Mouse (Mus musculus) forebrain, embryonic 14.5 days (tissue): Measurements from ENCODE around the gene Izumo4. TPM values are rescaled to one million over a fixed set of nuclear protein-coding genes. Genes with fewer than 3 reads are reported as not detected.

Experiments used
- ATAC-seq: fragments of 200-750 bp; cut with Nextera tagmentation; 2 replicates; pipeline ENCODE4 v1.8.0; 2017; ENCODE audit warnings: mild to moderate bottlenecking, moderate library complexity
- DNase-seq: peaks from one replicate; pipeline ENCODE4 v3.0.0-alpha.2; 2015; ENCODE audit warnings: low spot score
- H3K27ac ChIP-seq: fragments of 300-500 bp; sonication (generic); 2 replicates; pipeline ENCODE4 v1.5.1; 2014; ENCODE audit warnings: low read depth, mild to moderate bottlenecking, control low read depth, low read length, moderate library complexity
- H3K27me3 ChIP-seq: fragments of 300-500 bp; sonication (generic); replicated peaks from 2 replicates; pipeline ENCODE4 v1.6.1; 2014; ENCODE audit warnings: low read length, control low read depth, mixed read lengths; ENCODE audit not compliant: control insufficient read depth, insufficient read depth
- H3K36me3 ChIP-seq: fragments of 300-500 bp; sonication (generic); 2 replicates; pipeline ENCODE4 v1.6.1; 2014; ENCODE audit warnings: low read length, control low read depth; ENCODE audit not compliant: control insufficient read depth, insufficient read depth
- H3K4me1 ChIP-seq: fragments of 300-500 bp; sonication (generic); 2 replicates; pipeline ENCODE4 v1.6.1; 2014; ENCODE audit warnings: antibody characterized with exemption, low read length, control low read depth; ENCODE audit not compliant: control insufficient read depth, insufficient read depth
- H3K4me2 ChIP-seq: fragments of 300-500 bp; sonication (generic); 2 replicates; pipeline ENCODE4 v1.6.1; 2014; ENCODE audit warnings: mild to moderate bottlenecking, control low read depth, low read length
- H3K4me3 ChIP-seq: fragments of 300-500 bp; sonication (generic); 2 replicates; pipeline ENCODE4 v1.5.1; 2014; ENCODE audit warnings: low read depth, low read length, control low read depth
- H3K9ac ChIP-seq: fragments of 300-500 bp; sonication (generic); 2 replicates; pipeline ENCODE4 v1.6.1; 2014; ENCODE audit warnings: mild to moderate bottlenecking, low read length, control low read depth, moderate library complexity
- H3K9me3 ChIP-seq: fragments of 300-500 bp; sonication (generic); replicated peaks from 2 replicates; pipeline ENCODE4 v1.6.1; 2016; ENCODE audit warnings: low read length, control low read depth, mixed read lengths; ENCODE audit not compliant: control insufficient read depth
- WGBS: fragments of 180-500 bp; shearing (Covaris S2); extraction: QIAGEN DNeasy Blood & Tissue Kit; methylation state at CpG from one replicate; pipeline ENCODE4 v1.1.7; 2014; 5-methylcytosine and 5-hydroxymethylcytosine counted together
- polyA plus RNA-seq: library from polyadenylated mRNA; unstranded; fragments of >200 nt; fragmentation: Nextera tagmentation; extraction: Ambion mirVana; gene quantifications from 2 replicates; pipeline ENCODE4 v1.2.1, GENCODE M21; 2014

The Izumo4 gene
- polyA plus RNA-seq, 1 experiment from 2014 or later, result 21.5 TPM

- no peak for ATAC-seq
- peaks cover 10% of the 10 kb centered on the region for H3K36me3 ChIP-seq
- no peak overlapping the region for H3K4me2 ChIP-seq
- 90% methylated on average over 9 of the region's 9 CpGs for WGBS
- H3K4me1 ChIP-seq, result peaks cover 13% of the 10 kb centered on the region
- no peak for DNase-seq
- H3K27ac ChIP-seq, result no peak overlapping the region
- H3K9ac ChIP-seq, result no peak overlapping the region
- H3K9me3 ChIP-seq, result no peaks in the 10 kb centered on the region
- no peaks in the 10 kb centered on the region for H3K27me3 ChIP-seq
- H3K4me3 ChIP-seq, result no peak overlapping the region
Observed at GRCm38 (mm10) chr10:80698605-80699004, 3.4 kb upstream of the Izumo4 start.

GRCm38 (mm10) chr10:80700038-80700504 is 1.9 kb upstream of the Izumo4 start:
- 0 out of 2 replicates have a peak, but pooled peaks cover 3% of the 10 kb centered on the region for H3K36me3 ChIP-seq
- 92% methylated on average over 7 of the region's 7 CpGs for WGBS
- ATAC-seq, result no peak

GRCm38 (mm10) chr10:80700732-80701131 is 1.3 kb upstream of the Izumo4 start:
- ATAC-seq, result no peak
- no peaks in the 10 kb centered on the region for H3K27me3 ChIP-seq
- H3K4me1 ChIP-seq, result peaks cover 13% of the 10 kb centered on the region
- DNase-seq, result no peak
- H3K27ac ChIP-seq, result no peak overlapping the region
- peak overlapping the region; percentile 77 for H3K9ac ChIP-seq
- H3K9me3 ChIP-seq, result no peaks in the 10 kb centered on the region
- H3K4me2 ChIP-seq, result peak overlapping the region; percentile 79
- H3K4me3 ChIP-seq, result peak overlapping the region; percentile 69
- H3K36me3 ChIP-seq, result peaks cover 4% of the 10 kb centered on the region
- 41% methylated on average over 4 of the region's 4 CpGs for WGBS

More at GRCm38 (mm10) chr10:80700038-80700504, 1.9 kb upstream of the Izumo4 start:
- no peak for DNase-seq
- no peak overlapping the region for H3K9ac ChIP-seq
- no peak overlapping the region for H3K27ac ChIP-seq
- H3K4me1 ChIP-seq, result peaks cover 13% of the 10 kb centered on the region
- H3K4me3 ChIP-seq, result no peak overlapping the region
- H3K4me2 ChIP-seq, result 0 out of 2 replicates have a peak overlapping the region, but pooled peaks have one; percentile 79
- no peaks in the 10 kb centered on the region for H3K9me3 ChIP-seq
- no peaks in the 10 kb centered on the region for H3K27me3 ChIP-seq

GRCm38 (mm10) chr10:80702536-80703390 is 779 bp downstream of the Izumo4 start:
- H3K9me3 ChIP-seq, result no peaks in the 10 kb centered on the region
- peak overlapping the region; percentile 79 for H3K4me2 ChIP-seq
- H3K4me1 ChIP-seq, result peaks cover 13% of the 10 kb centered on the region
- peaks cover 25% of the 10 kb centered on the region for H3K36me3 ChIP-seq
- peak; percentile 92 for DNase-seq
- peak overlapping the region; percentile 69 for H3K4me3 ChIP-seq
- peak overlapping the region; percentile 62 for H3K9ac ChIP-seq
- 4% methylated on average over 47 of the region's 47 CpGs for WGBS
- H3K27ac ChIP-seq, result peak overlapping the region; percentile 84
- H3K27me3 ChIP-seq, result no peaks in the 10 kb centered on the region
- ATAC-seq, result peak; percentile 86

GRCm38 (mm10) chr10:80703643-80704042 is 1.7 kb downstream of the Izumo4 start:
- no peak for ATAC-seq
- H3K4me1 ChIP-seq, result peaks cover 13% of the 10 kb centered on the region
- peak overlapping the region; percentile 62 for H3K9ac ChIP-seq
- WGBS, result 83% methylated on average over 5 of the region's 5 CpGs
- no peaks in the 10 kb centered on the region for H3K27me3 ChIP-seq
- no peak overlapping the region for H3K27ac ChIP-seq
- no peaks in the 10 kb centered on the region for H3K9me3 ChIP-seq
- peaks cover 33% of the 10 kb centered on the region for H3K36me3 ChIP-seq
- no peak for DNase-seq
- H3K4me3 ChIP-seq, result no peak overlapping the region
- H3K4me2 ChIP-seq, result peak overlapping the region; percentile 79

- Histone ChIP-seq H3K36me3 (peaks cover 41% of the 10 kb centered on the region), H3K4me3 (no peak overlapping the region), H3K4me1 (peaks cover 13% of the 10 kb centered on the region), H3K4me2 (no peak overlapping the region), H3K9me3 (no peaks in the 10 kb centered on the region), H3K27me3 (no peaks in the 10 kb centered on the region), H3K9ac (no peak overlapping the region), H3K27ac (no peak overlapping the region)
- no peak for ATAC-seq
- WGBS, result 85% methylated on average over 5 of the region's 5 CpGs
- no peak for DNase-seq
Observed at GRCm38 (mm10) chr10:80704418-80704817, 2.4 kb downstream of the Izumo4 start.

GRCm38 (mm10) chr10:80705033-80705432 is 3.0 kb downstream of the Izumo4 start:
- H3K9me3 ChIP-seq, result no peaks in the 10 kb centered on the region
- no peaks in the 10 kb centered on the region for H3K27me3 ChIP-seq
- no peak overlapping the region for H3K27ac ChIP-seq
- 67% methylated on average over 3 of the region's 3 CpGs for WGBS
- H3K4me2 ChIP-seq, result no peak overlapping the region
- no peak for DNase-seq
- peaks cover 47% of the 10 kb centered on the region for H3K36me3 ChIP-seq
- no peak overlapping the region for H3K9ac ChIP-seq
- ATAC-seq, result no peak
- no peak overlapping the region for H3K4me3 ChIP-seq
- peaks cover 13% of the 10 kb centered on the region for H3K4me1 ChIP-seq

GRCm38 (mm10) chr10:80705479-80705878 is 3.5 kb downstream of the Izumo4 start:
- no peak overlapping the region for H3K4me3 ChIP-seq
- H3K27me3 ChIP-seq, result no peaks in the 10 kb centered on the region
- 83% methylated on average over 3 of the region's 3 CpGs for WGBS
- ATAC-seq (no peak), DNase-seq (no peak)
- H3K36me3 ChIP-seq, result peaks cover 52% of the 10 kb centered on the region
- peaks cover 13% of the 10 kb centered on the region for H3K4me1 ChIP-seq
- no peak overlapping the region for H3K4me2 ChIP-seq
- no peak overlapping the region for H3K27ac ChIP-seq
- H3K9ac ChIP-seq, result no peak overlapping the region
- no peaks in the 10 kb centered on the region for H3K9me3 ChIP-seq

GRCm38 (mm10) chr10:80710834-80711233 is 8.8 kb downstream of the Izumo4 start:
- Histone ChIP-seq H3K9ac (no peak overlapping the region), H3K4me2 (no peak overlapping the region), H3K9me3 (no peaks in the 10 kb centered on the region), H3K4me1 (no peaks in the 10 kb centered on the region), H3K27ac (no peak overlapping the region), H3K27me3 (no peaks in the 10 kb centered on the region), H3K4me3 (no peak overlapping the region), H3K36me3 (peaks cover 100% of the 10 kb centered on the region)
- no peak for DNase-seq
- 93% methylated on average over 3 of the region's 3 CpGs for WGBS
- no peak for ATAC-seq
